Mouse (Mus musculus) kidney, postnatal 14 days (tissue): ENCODE data around the gene Fbln5.

Experiments
- DNase-seq: peaks from one replicate; pipeline ENCODE4 v3.0.0; 2022; ENCODE audit warnings: mixed read lengths

The Fbln5 gene

GRCm38 (mm10) chr12:101807400-101807799 lies 11.5 kb downstream of the Fbln5 start:
- DNase-seq: peak; percentile 66

DNA sequence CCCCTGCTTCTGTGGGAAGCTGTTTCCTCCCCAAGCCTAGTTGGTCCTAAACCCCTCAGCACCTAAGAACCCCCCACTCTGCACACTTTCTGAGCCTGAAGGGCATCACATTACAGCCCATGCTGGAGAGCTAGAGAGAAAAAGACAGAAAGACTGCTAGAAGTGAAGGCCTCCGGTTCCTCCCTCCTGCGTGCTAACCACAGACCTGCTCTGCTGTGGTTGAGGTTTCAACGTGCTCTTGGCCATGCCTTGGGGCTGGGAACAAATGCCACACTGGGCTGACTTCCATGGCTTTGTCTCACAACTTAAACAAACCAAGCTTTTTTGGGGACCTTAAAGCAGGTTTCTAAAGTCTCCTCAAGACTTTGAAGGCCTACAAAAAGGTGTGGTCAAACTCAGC lies 16.4 kb downstream of the Fbln5 start:
- DNase-seq: no peak

- peak; percentile 41 for DNase-seq
Measured at GRCm38 (mm10) chr12:101801744-101802143, 17.1 kb downstream of the Fbln5 start.

GRCm38 (mm10) chr12:101801051-101801450 lies 17.8 kb downstream of the Fbln5 start:
- no peak for DNase-seq

GRCm38 (mm10) chr12:101798189-101798922 lies 20.5 kb downstream of the Fbln5 start:
- DNase-seq: peak; percentile 64

DNA sequence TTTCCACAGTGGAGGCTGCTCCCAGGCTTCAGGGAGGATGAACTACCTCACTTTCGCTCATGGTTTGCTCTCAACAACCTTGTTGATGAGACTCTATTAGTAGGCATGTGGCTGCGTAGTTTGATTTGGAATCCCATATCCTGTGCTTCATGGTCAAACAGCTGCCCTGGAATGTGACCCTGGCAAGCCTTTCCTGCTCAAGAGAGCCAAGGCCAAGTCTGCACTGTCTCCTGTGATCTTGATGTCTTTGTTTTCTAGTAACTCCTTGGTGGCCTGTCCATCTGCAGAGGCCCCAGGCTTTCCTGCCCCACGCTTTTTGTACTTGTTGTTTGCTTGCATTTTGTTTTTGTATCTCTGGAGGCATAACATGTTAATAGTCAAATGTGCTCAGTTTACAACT lies 24.4 kb downstream of the Fbln5 start:
- peak; percentile 82 for DNase-seq

DNA sequence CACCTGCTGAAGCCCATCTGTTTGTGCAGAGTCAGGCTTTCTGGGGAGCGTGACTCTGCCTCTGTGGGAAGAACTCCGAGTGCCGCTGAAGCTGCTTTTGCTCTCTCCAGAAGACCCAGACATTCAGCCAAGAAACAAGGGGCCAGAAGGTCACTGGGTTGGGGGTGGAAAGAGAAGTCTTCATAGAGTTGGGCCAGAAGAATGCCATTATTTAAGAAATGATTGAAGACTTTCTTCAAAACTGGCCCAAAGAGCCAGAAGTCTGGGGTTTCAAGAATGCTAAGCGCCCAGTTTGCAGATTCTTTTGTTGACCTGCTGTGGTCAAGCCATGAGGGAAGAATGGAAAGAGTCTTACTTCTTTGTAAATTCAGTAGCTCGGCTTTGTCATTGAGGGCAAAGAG lies 25.6 kb downstream of the Fbln5 start:
- DNase-seq: peak; percentile 83

- DNase-seq: no peak
Measured at GRCm38 (mm10) chr12:101792684-101793083, 26.2 kb downstream of the Fbln5 start.

GRCm38 (mm10) chr12:101789767-101790166 lies 29.1 kb downstream of the Fbln5 start:
- no peak for DNase-seq

GRCm38 (mm10) chr12:101789250-101789649 lies 29.6 kb downstream of the Fbln5 start:
- no peak for DNase-seq

- DNase-seq: no peak
Measured at GRCm38 (mm10) chr12:101782787-101783186, 36.1 kb downstream of the Fbln5 start.

GRCm38 (mm10) chr12:101780915-101781314 lies 37.9 kb downstream of the Fbln5 start:
- DNase-seq: no peak

DNA sequence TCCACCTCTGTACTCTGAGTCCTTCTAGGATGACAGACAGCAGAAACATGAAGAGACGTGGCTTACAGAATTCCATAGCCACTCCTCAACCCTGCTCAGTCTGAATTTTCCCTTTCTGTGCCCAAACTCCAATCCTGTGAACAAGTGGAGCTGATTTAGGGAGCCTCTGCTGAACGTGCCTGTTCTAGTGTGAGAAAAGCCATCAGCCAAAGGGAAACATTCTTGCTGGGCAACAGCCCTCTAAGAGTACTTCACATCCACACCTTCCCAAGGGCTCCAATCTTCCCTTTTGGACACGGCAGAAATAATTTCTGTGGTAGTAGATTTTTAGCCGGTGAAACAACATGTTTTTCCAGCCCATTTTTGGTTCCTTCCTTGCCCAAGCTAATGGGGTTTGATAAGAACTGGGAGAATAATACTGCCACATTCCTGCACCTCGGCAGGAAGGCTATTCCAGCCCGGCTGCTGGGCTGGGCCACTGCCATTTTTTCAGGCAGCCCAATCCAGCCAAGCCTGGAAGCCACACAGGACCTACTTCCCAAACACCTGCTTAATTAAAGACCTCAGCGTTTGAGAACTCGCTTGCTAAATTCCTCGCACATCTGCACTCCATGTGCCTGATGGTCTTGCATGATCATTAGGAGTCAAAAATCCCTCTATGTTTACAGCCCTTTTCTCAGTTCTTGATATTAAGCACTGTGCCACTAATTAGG lies 41.1 kb downstream of the Fbln5 start:
- DNase-seq: no peak

GRCm38 (mm10) chr12:101776383-101776782 lies 42.5 kb downstream of the Fbln5 start:
- no peak for DNase-seq

GRCm38 (mm10) chr12:101774116-101774515 lies 44.7 kb downstream of the Fbln5 start:
- DNase-seq: no peak

DNA sequence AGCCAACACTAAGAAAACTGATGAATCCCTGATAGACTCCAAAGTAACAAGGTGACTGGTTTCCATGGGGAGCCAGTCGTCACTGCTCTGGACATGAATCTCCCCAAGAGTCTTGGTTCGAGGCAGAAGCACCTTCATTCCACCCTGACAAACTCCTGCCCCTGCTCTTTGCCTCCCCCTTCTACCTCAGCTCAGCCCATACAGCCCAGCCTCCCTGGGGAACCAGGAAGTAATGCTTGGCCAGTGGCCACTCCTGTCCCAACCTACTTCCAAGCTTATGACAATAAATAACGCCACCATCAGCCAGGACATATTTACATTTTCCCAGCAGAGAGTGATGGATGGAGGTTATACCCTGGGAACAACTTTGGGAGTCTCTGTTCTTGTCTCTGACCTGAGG lies 45.9 kb downstream of the Fbln5 start:
- no peak for DNase-seq

DNA sequence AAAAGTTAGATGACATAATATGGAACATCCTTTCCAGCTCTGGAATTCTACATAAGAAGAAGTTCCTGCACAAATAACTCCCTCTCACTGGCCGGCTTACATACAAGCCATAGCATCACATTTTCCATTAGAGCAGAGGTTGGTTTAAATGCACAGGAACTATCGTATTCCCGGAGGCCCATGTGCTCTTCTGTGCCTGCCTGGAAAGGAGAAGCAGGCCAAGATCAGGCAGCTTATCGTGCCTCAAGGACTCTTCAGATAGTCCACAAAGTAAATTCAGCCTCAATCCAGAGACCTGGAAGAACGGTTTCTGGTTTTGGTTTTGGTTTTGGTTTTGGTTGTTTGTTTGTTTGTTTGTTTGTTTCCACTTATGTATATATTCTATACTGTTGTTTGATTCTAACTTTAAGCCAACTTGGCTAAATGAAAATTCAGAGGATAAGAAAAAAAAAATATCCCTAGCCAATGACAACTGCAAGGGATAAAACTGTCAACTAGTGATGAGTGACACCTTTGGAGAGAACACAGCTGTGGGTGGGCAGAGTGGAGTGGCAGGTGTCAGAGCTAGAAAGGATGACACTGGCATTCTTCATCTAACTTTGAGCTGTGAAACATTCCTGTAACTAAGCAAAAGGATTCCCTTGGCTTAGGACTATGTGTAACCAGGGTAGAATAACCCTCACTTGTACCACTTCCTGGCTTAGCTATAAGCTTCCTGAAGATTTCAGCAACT lies 48.4 kb downstream of the Fbln5 start:
- no peak for DNase-seq

DNA sequence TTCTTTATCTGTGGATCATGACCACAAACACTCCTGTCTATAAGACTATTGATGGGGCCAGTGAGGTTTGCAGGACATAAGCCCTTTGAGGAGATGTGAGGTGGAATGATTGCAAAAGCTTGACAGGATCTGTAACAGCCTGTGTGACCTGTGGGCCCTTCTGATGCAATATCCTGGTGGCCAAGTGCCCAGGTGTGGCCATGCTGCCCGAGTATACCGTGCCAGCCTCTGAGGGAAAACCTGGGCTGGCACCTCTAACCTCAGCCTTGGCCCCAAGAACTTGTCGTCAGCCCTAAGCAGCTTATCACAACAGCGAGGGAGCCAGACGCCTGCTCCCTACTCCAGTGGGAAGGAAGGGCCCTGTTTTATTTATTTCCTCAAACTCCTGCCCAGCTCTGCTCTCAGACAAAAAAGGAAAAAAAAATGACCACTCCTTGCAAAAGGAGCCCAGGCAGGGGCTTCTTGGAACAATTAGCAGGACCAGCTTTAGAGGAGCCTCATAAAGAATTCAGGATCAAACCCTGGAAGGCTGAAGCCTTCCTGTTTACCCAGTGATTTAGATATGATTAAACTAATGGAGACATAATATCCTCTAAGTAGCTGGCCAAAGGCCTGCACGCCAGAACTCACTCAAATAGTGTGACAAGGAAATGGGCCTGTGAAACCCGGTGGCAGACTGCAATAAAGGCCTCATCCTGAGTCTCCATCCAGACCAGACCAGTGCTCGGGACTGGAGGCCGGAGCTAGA lies 51.4 kb downstream of the Fbln5 start:
- peak; percentile 49 for DNase-seq

- DNase-seq: no peak
Measured at GRCm38 (mm10) chr12:101766228-101766852, 52.5 kb downstream of the Fbln5 start.

DNA sequence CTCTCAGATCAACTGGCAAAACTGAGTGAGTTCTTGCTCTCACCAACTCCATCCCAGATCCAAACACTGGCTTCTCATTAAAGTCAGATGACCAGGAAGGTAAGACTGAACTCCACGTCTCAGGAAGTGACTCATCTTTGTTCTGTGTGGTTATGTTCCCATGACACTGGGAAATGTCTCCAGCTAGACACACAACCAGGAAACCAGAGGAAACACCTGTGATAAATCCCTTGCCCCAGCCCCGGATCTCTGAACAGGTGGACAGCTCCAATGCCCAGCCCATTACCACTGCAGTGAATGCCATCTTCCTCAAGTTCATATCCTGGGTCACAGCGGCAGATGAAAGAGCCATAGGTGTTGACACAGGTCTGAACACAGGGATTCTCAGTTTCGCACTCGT lies 54.0 kb downstream of the Fbln5 start:
- no peak for DNase-seq

GRCm38 (mm10) chr12:101763065-101763464 lies 55.8 kb downstream of the Fbln5 start:
- DNase-seq: no peak

DNA sequence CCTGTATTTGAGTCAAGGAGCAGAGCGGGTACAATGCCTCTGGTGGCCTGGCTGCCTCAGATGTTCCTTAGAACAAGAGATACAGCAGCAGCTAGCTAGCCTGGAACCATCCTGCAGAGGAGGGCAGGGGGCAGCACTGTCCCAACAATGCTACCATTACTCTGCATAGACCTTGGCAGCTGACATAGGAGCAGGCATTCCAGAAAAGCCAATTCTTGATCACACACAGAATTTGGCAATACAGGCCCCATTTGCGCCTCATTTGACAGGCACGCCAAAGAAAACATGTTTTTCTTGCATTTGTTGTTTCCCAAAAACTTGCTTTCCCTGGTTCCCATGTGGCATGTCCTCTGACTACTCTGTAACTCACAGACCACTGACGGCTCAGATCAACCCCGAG lies 56.8 kb downstream of the Fbln5 start:
- DNase-seq: no peak
